Mouse (Mus musculus) left cerebral cortex, adult 2 months (tissue): ENCODE measurements around the gene Olfr741. TPM values are rescaled to one million over a fixed set of nuclear protein-coding genes. Genes with fewer than 3 reads are reported as not detected.

ENCODE experiments used
- DNase-seq, 2 experiments: peaks; one replicate each; pipeline ENCODE4 v3.0.0; 2021 to 2022; ENCODE audit warnings: low spot score in 2 of 2, mixed read lengths in 1 of 2; ENCODE audit errors: extremely low spot score in 1 of 2
- H3K27ac ChIP-seq: fragments of 200-600 bp; 2 replicates; pipeline ENCODE4 v1.8.1; 2022
- H3K4me3 ChIP-seq: fragments of 200-600 bp; 2 replicates; pipeline ENCODE4 v1.8.1; 2022
- CTCF ChIP-seq: fragments of 200-600 bp; IDR thresholded peaks from 2 replicates; pipeline ENCODE4 v1.8.1; 2022; ENCODE audit warnings: antibody characterized with exemption, mild to moderate bottlenecking, moderate library complexity
- intact Hi-C: fragments of 180-260 bp; cut with DNase I; formaldehyde crosslinking; loops from one replicate; pipeline ENCODE4 v1.15.1; 2025
- long read RNA-seq, 2 experiments: library from polyadenylated mRNA; stranded (forward); transcript quantifications; one replicate each; pipeline ENCODE4 v2.0.0; 2021; ENCODE audit warnings: borderline mapping rate in 2 of 2
- total RNA-seq, 2 experiments: library from RNA; stranded (reverse); gene quantifications; 2 replicates each; pipeline ENCODE4 v1.2.3; 2021

Olfr741 gene
- not detected for total RNA-seq
- long read RNA-seq, experiment 1 = 0 reads
- long read RNA-seq, experiment 2 = 0 reads

DNA sequence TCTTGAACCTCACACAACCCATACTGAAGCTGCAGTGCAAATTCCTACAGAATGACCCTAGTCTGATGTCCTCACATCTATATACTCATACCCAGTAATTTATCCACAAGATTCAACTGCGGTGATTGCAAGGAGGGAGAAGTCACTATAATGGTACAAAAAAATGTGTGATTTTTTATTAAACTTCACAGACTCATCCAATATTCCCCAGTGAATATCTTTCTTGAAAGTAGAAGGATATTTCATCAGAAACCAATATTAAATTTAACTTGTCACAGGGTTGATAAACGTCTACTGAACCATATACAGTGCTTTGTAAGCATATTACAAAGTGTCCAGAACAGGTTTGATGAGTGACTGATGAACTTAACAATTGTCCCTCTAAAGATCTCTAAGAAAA is at the start of gene Olfr741:
TSS of gene Olfr741 (plus strand) at position 301 of the 400 bp plus-strand sequence.
- no peak for DNase-seq
- TF ChIP-seq CTCF = no peak
- H3K27ac ChIP-seq = no peak within 1 kb of the TSS
- intact Hi-C loops = no loop called here
- H3K4me3 ChIP-seq = no peak within 1 kb of the TSS

DNA sequence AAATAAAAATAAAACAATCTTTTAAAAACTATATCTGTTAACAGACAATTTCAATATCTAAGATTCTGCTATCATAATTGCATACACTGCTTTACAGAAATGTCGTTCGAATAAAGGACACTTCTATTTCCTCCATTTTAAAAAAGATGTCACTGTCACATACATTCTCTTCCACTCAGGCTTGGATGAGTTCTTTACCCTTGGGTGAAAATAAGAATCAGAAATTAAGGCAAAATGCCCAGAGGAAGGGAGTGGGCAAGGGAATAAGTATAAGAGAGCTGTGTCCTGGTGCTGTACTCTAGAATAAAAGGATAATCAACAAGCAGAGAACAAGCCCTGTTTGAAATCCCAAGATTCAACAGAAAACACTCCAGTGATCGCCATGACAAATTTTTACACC is 27.3 kb upstream of the Olfr741 start, which contains the start of gene Olfr740:
TSS of gene Olfr740 (plus strand) at position 301 of the 400 bp plus-strand sequence.
- H3K27ac ChIP-seq = no peak within 1 kb of the TSS
- no peak within 1 kb of the TSS for H3K4me3 ChIP-seq
- no peak for TF ChIP-seq CTCF
- DNase-seq = no peak
- intact Hi-C loops = no loop called here

GRCm38 (mm10) chr14:50478406-50478805 is 5.9 kb downstream of the Olfr741 start:
- no peak for TF ChIP-seq CTCF
- H3K27ac ChIP-seq = no peak overlapping the region
- no peak overlapping the region for H3K4me3 ChIP-seq
- no peak for DNase-seq
- intact Hi-C loops = no loop called here

DNA sequence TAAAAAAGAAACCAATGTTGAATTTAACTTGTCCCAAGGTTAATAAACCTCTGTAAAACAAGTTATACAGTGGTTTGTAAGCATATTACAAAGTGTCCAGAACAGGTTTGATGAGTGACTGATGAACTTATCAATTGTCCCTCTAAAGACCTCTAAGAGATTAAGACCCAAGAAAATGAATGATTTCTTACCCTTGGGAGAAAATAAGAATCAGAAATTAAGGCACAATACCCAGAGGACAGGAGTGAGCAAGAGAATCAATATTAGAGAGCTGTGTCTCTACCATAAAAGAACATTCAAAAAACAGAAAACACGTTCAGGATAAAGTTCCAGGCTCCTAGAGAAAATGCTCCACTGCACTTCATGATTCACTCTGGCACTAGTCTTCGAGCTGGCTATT is 30.8 kb downstream of the Olfr741 start, which contains the start of gene Olfr742:
TSS of gene Olfr742 (plus strand) at position 301 of the 400 bp plus-strand sequence.
- TF ChIP-seq CTCF = no peak
- H3K4me3 ChIP-seq = no peak within 1 kb of the TSS
- no peak within 1 kb of the TSS for H3K27ac ChIP-seq
- intact Hi-C loops = no loop called here
- DNase-seq = no peak

GRCm38 (mm10) chr14:50521539-50521938 is 49.0 kb downstream of the Olfr741 start, which contains the start of gene Olfr743:
TSS of gene Olfr743 (plus strand) at chr14:50521839.
- DNase-seq = no peak
- intact Hi-C loops = no loop called here
- no peak within 1 kb of the TSS for H3K27ac ChIP-seq
- no peak for TF ChIP-seq CTCF
- H3K4me3 ChIP-seq = no peak within 1 kb of the TSS

Other genes with a start within 250 kb of the Olfr741 start
- gene Olfr731, start 230.9 kb upstream of the Olfr741 start, total RNA-seq = not detected
- gene Olfr732, start 188.5 kb upstream of the Olfr741 start, total RNA-seq = not detected
- not detected for gene Olfr733, start 171.2 kb upstream of the Olfr741 start, total RNA-seq
- gene Olfr734, start 146.0 kb upstream of the Olfr741 start, total RNA-seq = not detected
- gene Olfr735, start 123.9 kb upstream of the Olfr741 start, total RNA-seq = not detected
- not detected for gene Tlr11, start 114.8 kb upstream of the Olfr741 start, total RNA-seq
- gene Olfr736, start 91.6 kb upstream of the Olfr741 start, total RNA-seq = not detected
- gene Olfr738, start 65.2 kb upstream of the Olfr741 start, total RNA-seq = not detected
- not detected for gene Olfr739, start 54.1 kb upstream of the Olfr741 start, total RNA-seq
- gene Olfr740, start 27.2 kb upstream of the Olfr741 start, total RNA-seq = not detected
- gene Olfr742, start 30.9 kb downstream of the Olfr741 start, total RNA-seq = not detected
- gene Olfr743, start 49.1 kb downstream of the Olfr741 start, total RNA-seq = not detected
- not detected for gene Olfr744, start 142.1 kb downstream of the Olfr741 start, total RNA-seq
- not detected for gene Olfr745, start 166.7 kb downstream of the Olfr741 start, total RNA-seq
- gene Olfr746, start 174.3 kb downstream of the Olfr741 start, total RNA-seq = not detected
- not detected for gene Olfr747, start 220.5 kb downstream of the Olfr741 start, total RNA-seq
- not detected for gene Olfr748, start 234.6 kb downstream of the Olfr741 start, total RNA-seq